Mouse (Mus musculus): Measurements from ENCODE around the gene Olfr481. TPM values are rescaled to one million over a fixed set of nuclear protein-coding genes. Genes with fewer than 3 reads are reported as not detected.

The Olfr481 gene
- not detected in 2 replicates for polyA plus RNA-seq (2021; fragmentation: Nextera tagmentation)
- long read RNA-seq, experiment 1 = 0 reads
- long read RNA-seq, experiment 2 = 0 reads

DNA sequence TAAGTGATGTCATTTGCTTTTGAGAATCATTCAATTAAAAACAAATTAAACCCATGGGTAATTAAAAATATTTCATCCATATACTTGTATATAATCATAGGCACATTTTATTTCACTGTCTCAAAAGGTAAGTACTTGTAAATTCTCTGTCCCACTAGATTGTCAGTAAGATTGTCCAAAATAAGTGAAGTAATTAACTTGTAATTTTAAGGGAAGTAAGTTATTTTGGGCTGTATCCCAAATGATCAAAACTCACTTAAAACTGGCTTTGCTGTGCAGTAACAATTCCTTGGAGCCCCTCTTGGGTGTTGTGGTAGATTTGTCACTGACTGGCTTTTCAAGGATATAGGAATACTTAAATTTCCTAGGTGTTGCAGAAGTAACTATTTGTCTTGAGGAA, at the start of gene Olfr481:
Gene Olfr481 (plus strand): TSS at position 301 of the 400 bp plus-strand sequence.

DNA sequence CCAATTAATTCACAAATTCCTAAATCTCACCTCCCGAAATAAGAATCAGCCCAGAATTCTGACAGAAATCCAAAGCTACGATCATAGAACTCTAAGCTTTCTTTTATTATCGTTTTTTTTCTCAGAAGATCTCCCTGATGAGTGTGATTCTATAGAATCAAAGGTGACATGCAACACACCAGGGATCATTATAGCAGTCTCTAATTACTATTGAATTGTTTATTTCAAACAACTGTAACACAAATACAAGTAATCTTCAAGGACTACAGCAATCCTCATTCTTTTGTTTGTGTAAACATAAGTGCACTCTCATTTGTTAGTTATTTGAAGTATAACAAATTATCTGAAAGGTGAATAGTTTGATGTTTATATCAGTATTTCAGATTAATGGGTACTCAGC, 45.8 kb upstream of the Olfr481 start, which contains the start of gene Olfr478:
Gene Olfr478 (minus strand): TSS at position 101 of the 400 bp plus-strand sequence.

DNA sequence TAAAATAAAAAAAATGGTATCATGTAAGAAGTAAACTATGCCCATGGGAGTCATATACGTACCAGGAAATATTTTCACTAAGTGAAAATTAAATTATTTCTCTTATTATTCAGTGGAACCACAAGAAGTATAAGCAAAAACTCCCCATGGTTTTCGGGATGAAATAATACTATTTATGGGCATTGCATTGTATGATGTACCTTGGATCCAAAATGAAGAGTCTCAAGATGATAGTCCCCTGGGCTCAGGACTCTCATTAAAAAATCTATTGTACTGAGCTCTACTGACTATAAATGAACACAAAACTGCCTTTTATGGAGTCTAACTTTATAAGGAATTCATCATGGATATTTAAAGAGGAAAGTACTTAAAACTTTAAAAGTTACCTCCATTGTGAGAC, 29.3 kb upstream of the Olfr481 start, which contains the start of gene Olfr479:
Gene Olfr479 (plus strand): TSS at position 301 of the 400 bp plus-strand sequence.

DNA sequence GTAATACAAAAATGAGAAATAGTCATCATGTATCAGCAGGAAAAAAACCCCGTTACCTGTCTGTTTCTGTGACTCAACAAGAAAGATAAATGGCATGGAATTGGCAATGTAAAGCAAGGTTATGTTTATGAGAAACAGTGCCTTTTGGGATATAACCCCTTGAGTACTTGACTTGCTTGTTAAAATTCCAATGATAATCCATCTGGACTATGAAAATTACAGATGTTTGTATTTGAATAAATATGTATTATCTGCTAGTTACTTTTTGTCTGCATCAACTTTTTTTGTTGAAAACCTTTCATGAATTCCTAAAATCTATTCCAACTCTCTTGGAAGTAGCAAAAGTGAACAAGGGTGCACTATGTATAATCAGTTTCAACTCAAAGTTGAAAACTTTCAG, 12.4 kb upstream of the Olfr481 start, which contains the start of gene Olfr480:
Gene Olfr480 (minus strand): TSS at position 101 of the 400 bp plus-strand sequence.

DNA sequence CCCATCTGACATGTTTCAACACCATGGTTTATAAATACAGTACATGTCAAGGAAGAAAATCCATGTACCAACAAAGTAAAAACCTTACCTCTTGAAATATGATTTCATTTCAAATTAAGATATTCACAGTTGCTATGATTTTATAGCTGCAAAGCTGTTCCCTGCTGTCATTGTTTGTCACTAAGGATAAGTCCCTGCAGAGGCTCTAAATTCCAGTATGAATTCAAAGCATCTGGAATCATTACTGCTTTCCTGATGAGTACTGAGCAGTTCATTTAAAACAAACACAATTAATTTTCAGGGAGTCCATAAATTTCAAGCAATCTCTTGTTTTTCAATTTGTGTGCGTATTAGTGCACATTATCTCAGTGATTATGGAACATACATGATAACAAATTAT, 17.8 kb downstream of the Olfr481 start, which contains the start of gene Olfr482:
Gene Olfr482 (minus strand): TSS at position 101 of the 400 bp plus-strand sequence.

DNA sequence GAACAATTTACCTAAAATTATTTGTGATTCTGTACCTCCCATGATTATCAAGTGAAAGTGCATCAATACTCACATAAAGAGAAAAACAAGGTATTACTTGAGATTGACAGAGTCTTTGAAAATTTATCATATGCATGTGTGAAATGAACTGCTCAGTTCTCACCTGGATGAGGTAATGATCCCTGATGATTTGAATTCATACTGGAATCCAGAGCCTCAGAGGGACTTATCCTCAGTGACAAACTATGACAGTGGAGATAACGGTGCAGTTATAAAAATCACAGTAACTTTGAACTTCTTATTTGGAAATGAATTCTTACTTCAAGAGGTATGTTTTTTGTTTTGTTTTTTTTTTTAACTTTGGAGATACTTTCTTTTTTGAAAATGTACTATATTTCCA, 20.9 kb downstream of the Olfr481 start, which contains the start of gene Olfr483:
Gene Olfr483 (plus strand): TSS at position 301 of the 400 bp plus-strand sequence.

DNA sequence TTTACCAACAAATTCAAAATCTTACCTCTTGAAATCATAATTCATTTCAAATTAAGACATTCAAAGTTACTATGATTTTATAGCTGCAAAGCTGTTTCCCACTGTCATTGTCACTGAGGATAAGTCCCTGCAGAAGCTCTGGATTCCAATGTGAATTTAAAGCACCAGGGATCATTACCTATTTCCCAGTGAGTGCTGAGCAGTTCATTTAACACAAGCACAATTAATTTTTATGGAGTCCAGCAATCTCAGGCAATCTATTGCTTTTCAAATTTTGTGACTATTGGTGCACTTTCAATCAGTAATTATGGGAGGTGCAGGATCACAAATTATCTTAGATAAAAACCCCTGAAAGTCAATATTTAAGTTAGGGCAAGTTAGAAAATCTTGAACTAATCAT, 47.7 kb downstream of the Olfr481 start, which contains the start of gene Olfr484:
Gene Olfr484 (minus strand): TSS at position 101 of the 400 bp plus-strand sequence.

Other genes starting within 250 kb of the Olfr481 start
- not detected in 2 replicates for gene Olfr470, start 232.4 kb upstream of the Olfr481 start, polyA plus RNA-seq (2021; fragmentation: Nextera tagmentation)
- gene Olfr472, start 182.0 kb upstream of the Olfr481 start, polyA plus RNA-seq (2021; fragmentation: Nextera tagmentation) = 0.14 TPM in 1 of 2 replicates, not detected in the other
- not detected in 2 replicates for gene Olfr473, start 149.4 kb upstream of the Olfr481 start, polyA plus RNA-seq (2021; fragmentation: Nextera tagmentation)
- not detected in 2 replicates for gene Olfr474, start 125.2 kb upstream of the Olfr481 start, polyA plus RNA-seq (2021; fragmentation: Nextera tagmentation)
- gene Olfr476, start 115.1 kb upstream of the Olfr481 start, polyA plus RNA-seq (2021; fragmentation: Nextera tagmentation) = not detected in 2 replicates
- not detected in 2 replicates for gene Olfr477, start 93.2 kb upstream of the Olfr481 start, polyA plus RNA-seq (2021; fragmentation: Nextera tagmentation)
- not detected in 2 replicates for gene Olfr478, start 45.9 kb upstream of the Olfr481 start, polyA plus RNA-seq (2021; fragmentation: Nextera tagmentation)
- gene Olfr479, start 29.2 kb upstream of the Olfr481 start, polyA plus RNA-seq (2021; fragmentation: Nextera tagmentation) = not detected in 2 replicates
- gene Olfr480, start 12.5 kb upstream of the Olfr481 start, polyA plus RNA-seq (2021; fragmentation: Nextera tagmentation) = not detected in 2 replicates
- not detected in 2 replicates for gene Olfr482, start 17.7 kb downstream of the Olfr481 start, polyA plus RNA-seq (2021; fragmentation: Nextera tagmentation)
- not detected in 2 replicates for gene Olfr483, start 21.0 kb downstream of the Olfr481 start, polyA plus RNA-seq (2021; fragmentation: Nextera tagmentation)
- gene Olfr484, start 47.6 kb downstream of the Olfr481 start, polyA plus RNA-seq (2021; fragmentation: Nextera tagmentation) = 0.06 TPM in 1 of 2 replicates, not detected in the other
- gene Olfr485, start 80.0 kb downstream of the Olfr481 start, polyA plus RNA-seq (2021; fragmentation: Nextera tagmentation) = not detected in 2 replicates
- gene Olfr486, start 92.9 kb downstream of the Olfr481 start, polyA plus RNA-seq (2021; fragmentation: Nextera tagmentation) = not detected in 2 replicates
- not detected in 2 replicates for gene Olfr487, start 134.8 kb downstream of the Olfr481 start, polyA plus RNA-seq (2021; fragmentation: Nextera tagmentation)
- gene Olfr488, start 178.5 kb downstream of the Olfr481 start, polyA plus RNA-seq (2021; fragmentation: Nextera tagmentation) = not detected in 2 replicates
- gene Olfr490, start 209.1 kb downstream of the Olfr481 start, polyA plus RNA-seq (2021; fragmentation: Nextera tagmentation) = not detected in 2 replicates
- not detected in 2 replicates for gene Olfr491, start 233.6 kb downstream of the Olfr481 start, polyA plus RNA-seq (2021; fragmentation: Nextera tagmentation)
- gene Olfr492, start 243.8 kb downstream of the Olfr481 start, polyA plus RNA-seq (2021; fragmentation: Nextera tagmentation) = not detected in 2 replicates

Data from left cerebral cortex, adult 6 months (tissue).